Mouse (Mus musculus) thymus, adult 2 months (tissue): ENCODE data around the gene Mcoln1. TPM values are rescaled to one million over a fixed set of nuclear protein-coding genes. Genes with fewer than 3 reads are reported as not detected.
A peak's percentile ranks its signal among the peaks of the same experiment; 100 is the strongest.

Source experiments
- DNase-seq: peaks from one replicate; pipeline ENCODE4 v3.0.0; 2021
- H3K27ac ChIP-seq: fragments of 200-500 bp; 2 replicates; pipeline ENCODE4 v1.5.1; 2012; ENCODE audit warnings: low read length, control low read depth; ENCODE audit not compliant: control insufficient read depth, insufficient read depth
- H3K27me3 ChIP-seq: fragments of 200-500 bp; 2 replicates; pipeline ENCODE4 v1.6.1; 2012; ENCODE audit warnings: mild to moderate bottlenecking, low read length, moderate library complexity, mixed read lengths; ENCODE audit not compliant: control insufficient read depth, insufficient read depth
- H3K36me3 ChIP-seq: fragments of 200-500 bp; 2 replicates; pipeline ENCODE4 v1.6.1; 2012; ENCODE audit warnings: mild to moderate bottlenecking, low read length, moderate library complexity; ENCODE audit not compliant: control insufficient read depth, insufficient read depth
- H3K4me1 ChIP-seq: fragments of 200-500 bp; replicated peaks from 2 replicates; pipeline ENCODE4 v1.6.1; 2012; ENCODE audit warnings: low read length; ENCODE audit not compliant: control insufficient read depth, insufficient read depth
- H3K4me3 ChIP-seq: fragments of 200-500 bp; 2 replicates; pipeline ENCODE4 v1.5.1; 2012; ENCODE audit warnings: mild to moderate bottlenecking, low read length, control low read depth, moderate library complexity; ENCODE audit not compliant: control insufficient read depth, insufficient read depth
- CTCF ChIP-seq: fragments of 200-500 bp; IDR thresholded peaks from 2 replicates; pipeline ENCODE4 v1.5.1; 2012; ENCODE audit warnings: mild to moderate bottlenecking, control low read depth, low read length, moderate library complexity, borderline replicate concordance; ENCODE audit not compliant: control insufficient read depth, poor library complexity, insufficient read depth; ENCODE audit errors: extremely low read depth
- POLR2A ChIP-seq: fragments of 200-500 bp; IDR thresholded peaks from 2 replicates; pipeline ENCODE4 v1.6.1; 2012; ENCODE audit warnings: mild to moderate bottlenecking, low read length, control low read depth, moderate library complexity; ENCODE audit not compliant: control insufficient read depth, poor library complexity, insufficient read depth; ENCODE audit errors: extremely low read depth
- WGBS: fragments of 180-500 bp; shearing (Covaris S2); methylation state at CpG from one replicate; pipeline ENCODE4 v1.1.7; 2018; 5-methylcytosine and 5-hydroxymethylcytosine counted together
- polyA plus RNA-seq: library from polyadenylated mRNA; depleted of rRNA; stranded (reverse); fragments of >200 nt; gene quantifications from 2 replicates; pipeline ENCODE4 v1.2.3, GENCODE M21; 2012

Gene Mcoln1
- polyA plus RNA-seq, 1 experiment: 312 TPM

GRCm38 (mm10) chr8:3482240-3482740, 18.0 kb upstream of the Mcoln1 start:
- TF ChIP-seq CTCF: no peak
- TF ChIP-seq POLR2A: no peak
- Histone ChIP-seq H3K4me3 (no peak overlapping the region), H3K4me1 (peaks cover 2% of the 10 kb centered on the region; the same call in 1 of the 2 replicates), H3K27ac (no peak overlapping the region), H3K36me3 (no peaks in the 10 kb centered on the region), H3K27me3 (no peaks in the 10 kb centered on the region)
- DNase-seq: no peak
- 93% methylated on average over 22 of the region's 22 CpGs for whole genome bisulfite sequencing

- TF ChIP-seq POLR2A (no peak), CTCF (no peak)
- Histone ChIP-seq H3K4me3 (no peak overlapping the region), H3K36me3 (no peaks in the 10 kb centered on the region), H3K27me3 (no peaks in the 10 kb centered on the region), H3K27ac (no peak overlapping the region), H3K4me1 (peaks cover 2% of the 10 kb centered on the region; the same call in 1 of the 2 replicates)
- DNase-seq: no peak
- WGBS: 36% methylated on average over 7 of the region's 7 CpGs
Observed at GRCm38 (mm10) chr8:3483546-3483945, 16.7 kb upstream of the Mcoln1 start.

- no peak for TF ChIP-seq CTCF
- TF ChIP-seq POLR2A: no peak
Observed at GRCm38 (mm10) chr8:3485192-3485591, 15.1 kb upstream of the Mcoln1 start.

GRCm38 (mm10) chr8:3492901-3493844, 7.1 kb upstream of the Mcoln1 start, which contains the start of gene Zfp358:
Zfp358 (plus strand) TSS chr8:3493138.
- no peaks in the 10 kb centered on the region for H3K36me3 ChIP-seq
- peak within 1 kb of the TSS; percentile 98 for H3K4me3 ChIP-seq
- no peak within 1 kb of the TSS for H3K27ac ChIP-seq
- H3K27me3 ChIP-seq: no peaks in the 10 kb centered on the region
- TF ChIP-seq POLR2A (peak; percentile 49; the same call in 1 of the 2 replicates), CTCF (no peak)
- peaks cover 8% of the 10 kb centered on the region for H3K4me1 ChIP-seq
- peak; percentile 65 for DNase-seq
- 1% methylated on average over 54 of the region's 64 CpGs for WGBS

More at GRCm38 (mm10) chr8:3485192-3485591, 15.1 kb upstream of the Mcoln1 start:
- WGBS: 44% methylated on average over 5 of the region's 5 CpGs
- Histone ChIP-seq H3K27me3 (no peaks in the 10 kb centered on the region), H3K27ac (no peak overlapping the region), H3K36me3 (no peaks in the 10 kb centered on the region), H3K4me1 (peaks cover 2% of the 10 kb centered on the region; the same call in 1 of the 2 replicates), H3K4me3 (no peak overlapping the region)
- DNase-seq: no peak

GRCm38 (mm10) chr8:3493845-3494208, 6.4 kb upstream of the Mcoln1 start:
- TF ChIP-seq CTCF (no peak), POLR2A (no peak)
- Histone ChIP-seq H3K27ac (no peak overlapping the region), H3K36me3 (no peaks in the 10 kb centered on the region), H3K27me3 (no peaks in the 10 kb centered on the region), H3K4me3 (peak overlapping the region; percentile 98; the same call in 1 of the 2 replicates), H3K4me1 (peaks cover 8% of the 10 kb centered on the region)
- WGBS: 38% methylated on average over 6 of the region's 6 CpGs
- DNase-seq: no peak

- peaks cover 9% of the 10 kb centered on the region for H3K4me1 ChIP-seq
- no peaks in the 10 kb centered on the region for H3K36me3 ChIP-seq
- no peak for DNase-seq
- no peak overlapping the region for H3K27ac ChIP-seq
- no peaks in the 10 kb centered on the region for H3K27me3 ChIP-seq
- 97% methylated on average over 44 of the region's 44 CpGs for WGBS
- no peak overlapping the region for H3K4me3 ChIP-seq
- TF ChIP-seq CTCF: no peak
Observed at GRCm38 (mm10) chr8:3495578-3496427, 4.5 kb upstream of the Mcoln1 start.
